Mouse (Mus musculus) liver, embryonic 15.5 days (tissue): ENCODE results near the gene 2010300C02Rik. TPM values are rescaled to one million over a fixed set of nuclear protein-coding genes. Genes with fewer than 3 reads are reported as not detected.

Source experiments
- ATAC-seq: fragments of 200-750 bp; cut with Nextera tagmentation; 2 replicates; pipeline ENCODE4 v1.8.0; 2017; ENCODE audit warnings: moderate number of reproducible peaks, mild to moderate bottlenecking, moderate library complexity; ENCODE audit not compliant: insufficient read depth
- H3K27ac ChIP-seq: fragments of 300-500 bp; sonication (generic); replicated peaks from 2 replicates; pipeline ENCODE4 v1.5.1; 2015; ENCODE audit warnings: mild to moderate bottlenecking, inconsistent platforms
- H3K27me3 ChIP-seq: fragments of 300-500 bp; sonication (generic); 2 replicates; pipeline ENCODE4 v1.6.1; 2015; ENCODE audit warnings: mild to moderate bottlenecking, inconsistent platforms
- H3K36me3 ChIP-seq: fragments of 300-500 bp; sonication (generic); replicated peaks from 2 replicates; pipeline ENCODE4 v1.6.1; 2015; ENCODE audit warnings: moderate library complexity, mild to moderate bottlenecking, inconsistent platforms
- H3K4me1 ChIP-seq: fragments of 300-500 bp; sonication (generic); replicated peaks from 2 replicates; pipeline ENCODE4 v1.6.1; 2015; ENCODE audit warnings: inconsistent platforms
- H3K4me2 ChIP-seq: fragments of 300-500 bp; sonication (generic); 2 replicates; pipeline ENCODE4 v1.6.1; 2015; ENCODE audit warnings: moderate library complexity, mild to moderate bottlenecking, inconsistent platforms
- H3K4me3 ChIP-seq: fragments of 300-500 bp; sonication (generic); replicated peaks from 2 replicates; pipeline ENCODE4 v1.5.1; 2015; ENCODE audit warnings: mild to moderate bottlenecking, inconsistent platforms
- H3K9ac ChIP-seq: fragments of 300-500 bp; sonication (generic); 2 replicates; pipeline ENCODE4 v1.6.1; 2015; ENCODE audit warnings: moderate library complexity, mild to moderate bottlenecking, inconsistent platforms
- H3K9me3 ChIP-seq: fragments of 300-500 bp; sonication (generic); replicated peaks from 2 replicates; pipeline ENCODE4 v1.6.1; 2016; ENCODE audit warnings: inconsistent platforms
- WGBS: fragments of 180-500 bp; shearing (Covaris S2); methylation state at CpG from one replicate; pipeline ENCODE4 v1.1.7; 2015; ENCODE audit warnings: mixed read lengths; ENCODE audit not compliant: insufficient replicate concordance; 5-methylcytosine and 5-hydroxymethylcytosine counted together
- polyA plus RNA-seq: library from polyadenylated mRNA; unstranded; fragments of >200 nt; fragmentation: Nextera tagmentation; extraction: Ambion mirVana; gene quantifications from 2 replicates; pipeline ENCODE4 v1.2.1, GENCODE M21; 2015

Gene 2010300C02Rik
- polyA plus RNA-seq, 1 experiment from 2014 or later: 0.13 TPM

DNA sequence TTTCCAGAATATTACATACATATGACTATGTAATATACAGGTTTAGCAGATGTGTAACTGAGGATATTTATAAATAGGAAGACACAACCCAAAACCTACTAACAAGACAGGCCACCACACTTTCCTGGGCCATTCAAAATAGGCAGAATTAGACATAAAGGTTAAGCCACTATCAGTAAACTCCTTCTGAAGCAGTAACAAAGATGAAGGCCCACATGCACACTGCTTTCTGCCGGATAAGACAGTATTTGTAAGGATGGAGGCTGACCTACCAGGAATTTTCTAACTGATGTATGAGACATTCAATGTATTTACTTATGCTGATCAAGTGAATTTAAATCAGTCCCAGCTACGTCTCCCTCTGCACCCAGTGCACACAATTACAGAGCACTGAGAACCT, 55.4 kb downstream of the 2010300C02Rik start:
- Histone ChIP-seq H3K9me3 (no peaks in the 10 kb centered on the region), H3K4me1 (no peaks in the 10 kb centered on the region), H3K36me3 (no peaks in the 10 kb centered on the region), H3K27me3 (no peaks in the 10 kb centered on the region), H3K4me2 (no peak overlapping the region), H3K4me3 (no peak overlapping the region), H3K27ac (no peak overlapping the region), H3K9ac (no peak overlapping the region)
- no peak for ATAC-seq
- WGBS: 49% methylated on average over 2 of the region's 2 CpGs

DNA sequence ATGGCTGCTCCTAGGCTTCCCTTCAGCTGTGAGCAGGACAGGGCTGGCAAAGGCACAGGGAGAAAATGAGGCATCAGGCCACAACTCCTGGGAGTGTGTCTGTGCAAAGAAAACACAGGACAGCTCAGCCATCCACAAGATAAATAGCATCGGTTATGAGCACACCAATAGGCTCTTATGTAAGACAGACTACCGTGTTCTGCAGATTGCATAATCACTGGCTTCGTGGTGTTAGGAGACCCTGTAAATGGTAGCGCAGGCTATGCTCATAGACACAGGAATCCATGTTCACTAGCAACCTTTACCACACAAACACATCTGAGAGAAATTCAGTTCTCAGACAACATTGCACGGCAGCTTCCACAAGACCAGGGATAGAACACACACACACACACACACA, 56.3 kb downstream of the 2010300C02Rik start:
- H3K9ac ChIP-seq: no peak overlapping the region
- H3K27ac ChIP-seq: no peak overlapping the region
- no peak overlapping the region for H3K4me3 ChIP-seq
- H3K27me3 ChIP-seq: no peaks in the 10 kb centered on the region
- H3K4me2 ChIP-seq: no peak overlapping the region
- H3K4me1 ChIP-seq: no peaks in the 10 kb centered on the region
- ATAC-seq: no peak
- H3K9me3 ChIP-seq: no peaks in the 10 kb centered on the region
- no peaks in the 10 kb centered on the region for H3K36me3 ChIP-seq
- WGBS: 47% methylated on average over 5 of the region's 5 CpGs

- Histone ChIP-seq H3K4me3 (no peak overlapping the region), H3K36me3 (no peaks in the 10 kb centered on the region), H3K4me1 (no peaks in the 10 kb centered on the region), H3K9ac (no peak overlapping the region), H3K27me3 (no peaks in the 10 kb centered on the region), H3K27ac (no peak overlapping the region), H3K4me2 (no peak overlapping the region), H3K9me3 (0 out of 2 replicates have a peak, but pooled peaks cover 5% of the 10 kb centered on the region)
- WGBS: 56% methylated on average over 2 of the region's 2 CpGs
- ATAC-seq: no peak
Measured at GRCm38 (mm10) chr1:37656017-37656416, 63.9 kb downstream of the 2010300C02Rik start.

- WGBS: 60% methylated on average over 5 of the region's 5 CpGs
- Histone ChIP-seq H3K4me1 (no peaks in the 10 kb centered on the region), H3K27me3 (no peaks in the 10 kb centered on the region), H3K9ac (no peak overlapping the region), H3K4me3 (no peak overlapping the region), H3K36me3 (no peaks in the 10 kb centered on the region), H3K4me2 (no peak overlapping the region), H3K9me3 (0 out of 2 replicates have a peak, but pooled peaks cover 5% of the 10 kb centered on the region), H3K27ac (no peak overlapping the region)
- ATAC-seq: no peak
Measured at GRCm38 (mm10) chr1:37653992-37654391, 65.9 kb downstream of the 2010300C02Rik start.

DNA sequence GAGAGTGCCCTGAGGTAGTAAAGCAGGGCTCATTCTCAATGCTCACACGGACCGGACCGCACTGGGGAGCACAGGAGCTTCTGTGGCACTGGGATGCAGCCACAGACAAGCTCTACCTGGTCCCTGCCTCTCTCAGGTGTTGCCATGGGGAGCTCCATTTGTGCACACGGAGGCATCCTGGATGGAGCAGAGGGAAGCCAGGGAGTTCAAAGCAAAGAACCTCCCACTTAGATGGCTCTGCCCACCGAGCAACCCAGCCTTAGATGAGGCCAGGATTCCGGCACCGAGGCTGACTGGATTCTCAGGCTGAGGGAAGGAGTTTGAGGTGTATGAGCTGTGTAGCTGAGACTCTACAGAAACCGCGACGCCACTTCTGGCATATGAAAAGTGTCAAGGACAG, 72.8 kb downstream of the 2010300C02Rik start:
- Histone ChIP-seq H3K36me3 (no peaks in the 10 kb centered on the region), H3K4me1 (no peaks in the 10 kb centered on the region), H3K9ac (no peak overlapping the region), H3K27ac (no peak overlapping the region), H3K9me3 (no peaks in the 10 kb centered on the region), H3K27me3 (no peaks in the 10 kb centered on the region), H3K4me2 (no peak overlapping the region), H3K4me3 (no peak overlapping the region)
- ATAC-seq: no peak
- 63% methylated on average over 10 of the region's 10 CpGs for WGBS

DNA sequence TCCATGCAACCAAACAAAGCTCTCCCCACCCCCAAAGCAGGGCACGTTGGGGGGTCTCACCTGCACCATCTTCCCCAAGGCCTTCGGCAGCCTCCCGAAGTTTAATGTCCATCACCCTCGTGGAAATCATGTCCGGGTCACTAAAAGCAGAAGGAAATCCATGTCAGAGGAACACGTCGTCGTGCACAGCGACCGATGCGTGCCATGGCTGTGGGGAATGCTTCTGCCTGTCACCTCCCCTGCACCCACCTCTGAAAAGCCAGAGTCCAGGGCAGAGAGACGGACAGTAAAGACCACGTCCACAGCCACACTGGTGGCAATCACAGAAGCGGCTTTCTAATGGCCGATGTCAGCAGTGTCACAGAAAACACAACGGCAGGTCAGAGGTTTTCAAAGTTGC, 75.4 kb downstream of the 2010300C02Rik start:
- H3K9ac ChIP-seq: no peak overlapping the region

DNA sequence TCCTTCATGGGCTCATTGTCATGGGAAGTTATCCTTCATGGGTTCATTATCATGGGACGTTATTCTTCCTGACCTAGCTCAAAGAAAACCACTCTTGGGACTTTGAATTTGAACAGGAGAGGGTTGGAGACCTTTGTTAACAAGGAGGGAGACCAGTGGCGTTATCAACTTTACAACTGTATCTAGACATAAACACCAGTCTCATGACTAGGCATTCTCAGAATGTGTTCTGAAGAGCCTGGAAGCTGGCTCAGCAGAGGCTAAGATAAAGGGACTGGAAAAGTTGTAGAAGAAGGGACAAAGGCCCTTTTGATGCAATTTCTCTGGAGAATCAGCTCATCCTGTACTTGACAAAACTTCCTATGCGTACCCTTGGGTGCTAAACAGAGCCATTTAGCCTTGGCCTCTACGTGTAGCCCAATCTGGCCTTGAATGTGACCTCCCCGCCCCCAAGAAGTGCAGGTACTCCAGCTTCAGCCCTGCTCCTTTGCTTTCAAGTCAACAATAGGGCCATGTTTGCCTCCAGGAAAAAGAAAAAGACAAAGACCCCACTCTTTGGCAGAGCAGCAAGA, 76.0 kb downstream of the 2010300C02Rik start:
- Histone ChIP-seq H3K36me3 (no peaks in the 10 kb centered on the region), H3K9me3 (no peaks in the 10 kb centered on the region), H3K9ac (no peak overlapping the region), H3K4me3 (no peak overlapping the region), H3K4me2 (no peak overlapping the region), H3K27ac (no peak overlapping the region), H3K27me3 (no peaks in the 10 kb centered on the region), H3K4me1 (no peaks in the 10 kb centered on the region)
- WGBS: 62% methylated on average over 5 of the region's 5 CpGs
- no peak for ATAC-seq

More for the DNA sequence above, 75.4 kb downstream of the 2010300C02Rik start:
- Histone ChIP-seq H3K27ac (no peak overlapping the region), H3K27me3 (no peaks in the 10 kb centered on the region), H3K9me3 (no peaks in the 10 kb centered on the region), H3K4me1 (no peaks in the 10 kb centered on the region), H3K36me3 (no peaks in the 10 kb centered on the region), H3K4me2 (no peak overlapping the region), H3K4me3 (no peak overlapping the region)
- WGBS: 71% methylated on average over 16 of the region's 16 CpGs
- no peak for ATAC-seq

GRCm38 (mm10) chr1:37641361-37641760, 78.5 kb downstream of the 2010300C02Rik start:
- no peaks in the 10 kb centered on the region for H3K27me3 ChIP-seq
- no peak overlapping the region for H3K27ac ChIP-seq
- no peak overlapping the region for H3K4me2 ChIP-seq
- H3K4me1 ChIP-seq: no peaks in the 10 kb centered on the region
- H3K4me3 ChIP-seq: no peak overlapping the region
- no peaks in the 10 kb centered on the region for H3K36me3 ChIP-seq
- H3K9me3 ChIP-seq: no peaks in the 10 kb centered on the region
- H3K9ac ChIP-seq: no peak overlapping the region
- 80% methylated on average over 11 of the region's 11 CpGs for WGBS
- no peak for ATAC-seq

DNA sequence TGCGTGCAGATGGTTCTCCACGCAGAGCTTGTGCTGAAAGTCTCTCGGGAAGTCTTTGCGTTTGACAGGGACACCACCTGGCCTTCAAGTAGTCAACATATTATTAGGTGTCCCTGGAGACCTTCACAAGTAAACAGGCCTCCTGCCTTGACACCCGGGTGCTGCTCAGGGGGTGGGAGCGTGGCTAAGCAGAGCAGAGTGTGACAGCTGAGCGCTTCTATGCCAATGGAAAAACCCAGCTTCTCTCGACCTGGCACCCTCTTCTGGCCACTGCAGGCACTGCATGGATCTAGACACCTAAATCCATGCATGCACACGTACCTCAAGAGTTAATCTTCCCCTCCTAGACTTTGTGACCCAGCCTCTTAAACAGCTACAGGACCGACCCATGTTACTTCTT, 80.8 kb downstream of the 2010300C02Rik start:
- Histone ChIP-seq H3K4me1 (no peaks in the 10 kb centered on the region), H3K27ac (no peak overlapping the region), H3K4me2 (peak overlapping the region; percentile 27; the same call in 1 of the 2 replicates), H3K9ac (no peak overlapping the region), H3K27me3 (no peaks in the 10 kb centered on the region), H3K36me3 (no peaks in the 10 kb centered on the region), H3K4me3 (no peak overlapping the region), H3K9me3 (no peaks in the 10 kb centered on the region)
- WGBS: 16% methylated on average over 10 of the region's 10 CpGs
- no peak for ATAC-seq

GRCm38 (mm10) chr1:37638560-37638959, 81.3 kb downstream of the 2010300C02Rik start:
- H3K27me3 ChIP-seq: no peaks in the 10 kb centered on the region
- no peak overlapping the region for H3K9ac ChIP-seq
- no peaks in the 10 kb centered on the region for H3K9me3 ChIP-seq
- ATAC-seq: no peak
- no peaks in the 10 kb centered on the region for H3K4me1 ChIP-seq
- 61% methylated on average over 9 of the region's 9 CpGs for WGBS
- no peaks in the 10 kb centered on the region for H3K36me3 ChIP-seq
- no peak overlapping the region for H3K27ac ChIP-seq
- no peak overlapping the region for H3K4me2 ChIP-seq
- no peak overlapping the region for H3K4me3 ChIP-seq

GRCm38 (mm10) chr1:37637571-37637970, 82.3 kb downstream of the 2010300C02Rik start:
- Histone ChIP-seq H3K27me3 (no peaks in the 10 kb centered on the region), H3K4me1 (no peaks in the 10 kb centered on the region), H3K9me3 (no peaks in the 10 kb centered on the region), H3K4me2 (no peak overlapping the region), H3K27ac (no peak overlapping the region), H3K36me3 (no peaks in the 10 kb centered on the region), H3K9ac (no peak overlapping the region), H3K4me3 (no peak overlapping the region)
- 56% methylated on average over 11 of the region's 11 CpGs for WGBS
- ATAC-seq: no peak

GRCm38 (mm10) chr1:37636824-37637223, 83.1 kb downstream of the 2010300C02Rik start:
- WGBS: 62% methylated on average over 5 of the region's 5 CpGs
- H3K9me3 ChIP-seq: no peaks in the 10 kb centered on the region
- H3K9ac ChIP-seq: no peak overlapping the region
- no peak overlapping the region for H3K4me2 ChIP-seq
- no peak for ATAC-seq
- no peaks in the 10 kb centered on the region for H3K36me3 ChIP-seq
- H3K4me3 ChIP-seq: no peak overlapping the region
- H3K27ac ChIP-seq: no peak overlapping the region
- H3K27me3 ChIP-seq: no peaks in the 10 kb centered on the region
- H3K4me1 ChIP-seq: no peaks in the 10 kb centered on the region
